Mouse (Mus musculus): ENCODE measurements at regions not wholly inside any gene's neighbourhood (a gene's known extent, or its start where the extent isn't known, plus 50 kb on each side); places are given as distances from the start of the nearest gene placed in this dataset.
"Not testable (repeated sequence)": the region's sequence is repeated elsewhere in the genome, so short reads cannot be mapped to it uniquely, and the experiment has no call there.

- no peaks in the 10 kb centered on the region for H3K36me3 ChIP-seq
- H3K27ac ChIP-seq: peak overlapping the region; percentile 6; the same call in 1 of the 2 replicates
- peaks cover 8% of the 10 kb centered on the region; the same call in 1 of the 2 replicates for H3K4me1 ChIP-seq (replicated peaks)
- no peak overlapping the region for H3K9ac ChIP-seq (replicated peaks)
- no peaks in the 10 kb centered on the region for H3K9me3 ChIP-seq
- no peak overlapping the region for H3K4me2 ChIP-seq (replicated peaks)
- no peak overlapping the region for H3K4me3 ChIP-seq (replicated peaks)
- 62% methylated on average over 11 of the region's 11 CpGs for WGBS
- ATAC-seq: peak; percentile 34; the same call in 1 of the 2 replicates
- no peaks in the 10 kb centered on the region for H3K27me3 ChIP-seq
Measured at GRCm38 (mm10) chr5:67487965-67488409, 59.9 kb upstream of the Bend4 start.

- not testable (repeated sequence) for H3K27ac ChIP-seq; H3K27me3 ChIP-seq; H3K4me3 ChIP-seq (replicated peaks); H3K4me2 ChIP-seq (replicated peaks); H3K9me3 ChIP-seq; H3K36me3 ChIP-seq; H3K9ac ChIP-seq (replicated peaks); ATAC-seq; H3K4me1 ChIP-seq (replicated peaks)
Measured at GRCm38 (mm10) chr5:67490709-67491108, 62.6 kb upstream of the Bend4 start.

GRCm38 (mm10) chr5:67492893-67493302 is 64.8 kb upstream of the Bend4 start:
- peak; percentile 50; the same call in 1 of the 2 replicates for ATAC-seq
- Histone ChIP-seq H3K27me3 (no peaks in the 10 kb centered on the region), H3K27ac (no peak overlapping the region), H3K4me2 (replicated peaks) (no peak overlapping the region), H3K9me3 (no peaks in the 10 kb centered on the region), H3K4me3 (replicated peaks) (no peak overlapping the region), H3K36me3 (no peaks in the 10 kb centered on the region), H3K9ac (replicated peaks) (no peak overlapping the region), H3K4me1 (replicated peaks) (peaks cover 9% of the 10 kb centered on the region; the same call in 1 of the 2 replicates)
- WGBS: 25% methylated on average over 9 of the region's 9 CpGs

- H3K9me3 ChIP-seq: no peaks in the 10 kb centered on the region
- H3K27ac ChIP-seq: no peak overlapping the region
- ATAC-seq: no peak
- H3K9ac ChIP-seq (replicated peaks): no peak overlapping the region
- H3K4me1 ChIP-seq (replicated peaks): peaks cover 6% of the 10 kb centered on the region; the same call in 1 of the 2 replicates
- H3K27me3 ChIP-seq: no peaks in the 10 kb centered on the region
- WGBS: 81% methylated on average over 7 of the region's 7 CpGs
- no peak overlapping the region for H3K4me2 ChIP-seq (replicated peaks)
- H3K4me3 ChIP-seq (replicated peaks): no peak overlapping the region
- H3K36me3 ChIP-seq: no peaks in the 10 kb centered on the region
Measured at GRCm38 (mm10) chr5:67496710-67497109, 68.6 kb upstream of the Bend4 start.

GRCm38 (mm10) chr5:67520251-67520650 is 87.4 kb upstream of the Shisa3 start:
- Histone ChIP-seq H3K4me2 (replicated peaks) (no peak overlapping the region), H3K4me1 (replicated peaks) (no peaks in the 10 kb centered on the region), H3K27ac (no peak overlapping the region), H3K27me3 (no peaks in the 10 kb centered on the region), H3K9me3 (no peaks in the 10 kb centered on the region; the same call in 1 of the 2 replicates), H3K36me3 (no peaks in the 10 kb centered on the region), H3K4me3 (replicated peaks) (no peak overlapping the region), H3K9ac (replicated peaks) (no peak overlapping the region)
- WGBS: 96% methylated on average over 5 of the region's 5 CpGs
- ATAC-seq: no peak

GRCm38 (mm10) chr5:67521423-67521912 is 86.2 kb upstream of the Shisa3 start:
- no peak for ATAC-seq
- WGBS: 86% methylated on average over 3 of the region's 3 CpGs
- Histone ChIP-seq H3K4me2 (replicated peaks) (no peak overlapping the region), H3K36me3 (no peaks in the 10 kb centered on the region), H3K27me3 (no peaks in the 10 kb centered on the region), H3K9ac (replicated peaks) (no peak overlapping the region), H3K9me3 (no peaks in the 10 kb centered on the region; the same call in 1 of the 2 replicates), H3K27ac (no peak overlapping the region), H3K4me3 (replicated peaks) (no peak overlapping the region), H3K4me1 (replicated peaks) (no peaks in the 10 kb centered on the region)

- ATAC-seq: no peak
- WGBS: 70% methylated on average over 5 of the region's 5 CpGs
- H3K27ac ChIP-seq: no peak overlapping the region
- H3K9ac ChIP-seq (replicated peaks): no peak overlapping the region
- no peaks in the 10 kb centered on the region for H3K9me3 ChIP-seq
- H3K27me3 ChIP-seq: peaks cover 23% of the 10 kb centered on the region
- peaks cover 8% of the 10 kb centered on the region for H3K4me1 ChIP-seq (replicated peaks)
- H3K4me3 ChIP-seq (replicated peaks): no peak overlapping the region
- no peak overlapping the region for H3K4me2 ChIP-seq (replicated peaks)
- no peaks in the 10 kb centered on the region for H3K36me3 ChIP-seq
Measured at GRCm38 (mm10) chr5:67530149-67530548, 77.5 kb upstream of the Shisa3 start.

- ATAC-seq: no peak
Measured at GRCm38 (mm10) chr5:67530957-67531356, 76.7 kb upstream of the Shisa3 start.

GRCm38 (mm10) chr5:67532351-67532750 is 75.3 kb upstream of the Shisa3 start:
- ATAC-seq: peak; percentile 81
- peaks cover 8% of the 10 kb centered on the region for H3K4me1 ChIP-seq (replicated peaks)
- no peak overlapping the region for H3K27ac ChIP-seq
- H3K27me3 ChIP-seq: peaks cover 31% of the 10 kb centered on the region
- no peak overlapping the region for H3K9ac ChIP-seq (replicated peaks)
- H3K36me3 ChIP-seq: no peaks in the 10 kb centered on the region
- peak overlapping the region; percentile 27 for H3K4me3 ChIP-seq (replicated peaks)
- no peaks in the 10 kb centered on the region for H3K9me3 ChIP-seq
- WGBS: 3% methylated on average over 12 of the region's 12 CpGs
- H3K4me2 ChIP-seq (replicated peaks): peak overlapping the region; percentile 50

More at GRCm38 (mm10) chr5:67530957-67531356, 76.7 kb upstream of the Shisa3 start:
- Histone ChIP-seq H3K36me3 (no peaks in the 10 kb centered on the region), H3K27ac (no peak overlapping the region), H3K9ac (replicated peaks) (no peak overlapping the region), H3K9me3 (no peaks in the 10 kb centered on the region), H3K4me3 (replicated peaks) (no peak overlapping the region), H3K4me2 (replicated peaks) (no peak overlapping the region), H3K27me3 (peaks cover 26% of the 10 kb centered on the region), H3K4me1 (replicated peaks) (peaks cover 8% of the 10 kb centered on the region)
- WGBS: 36% methylated on average over 8 of the region's 8 CpGs

- H3K4me1 ChIP-seq (replicated peaks): peaks cover 8% of the 10 kb centered on the region
- peaks cover 31% of the 10 kb centered on the region for H3K27me3 ChIP-seq
- H3K27ac ChIP-seq: no peak overlapping the region
- H3K4me3 ChIP-seq (replicated peaks): peak overlapping the region; percentile 27
- peak; percentile 78 for ATAC-seq
- H3K4me2 ChIP-seq (replicated peaks): peak overlapping the region; percentile 50
- no peaks in the 10 kb centered on the region for H3K9me3 ChIP-seq
- peak overlapping the region; percentile 28; the same call in 1 of the 2 replicates for H3K9ac ChIP-seq (replicated peaks)
- no peaks in the 10 kb centered on the region for H3K36me3 ChIP-seq
- 14% methylated on average over 15 of the region's 15 CpGs for WGBS
Measured at GRCm38 (mm10) chr5:67532756-67533255, 74.9 kb upstream of the Shisa3 start.

- Histone ChIP-seq H3K36me3 (no peaks in the 10 kb centered on the region), H3K27ac (no peak overlapping the region), H3K4me3 (replicated peaks) (no peak overlapping the region), H3K27me3 (peaks cover 34% of the 10 kb centered on the region), H3K4me1 (replicated peaks) (peaks cover 8% of the 10 kb centered on the region), H3K9me3 (no peaks in the 10 kb centered on the region), H3K4me2 (replicated peaks) (no peak overlapping the region), H3K9ac (replicated peaks) (no peak overlapping the region)
- no peak for ATAC-seq
- 87% methylated on average over 7 of the region's 7 CpGs for WGBS
Measured at GRCm38 (mm10) chr5:67534056-67534455, 73.6 kb upstream of the Shisa3 start.

GRCm38 (mm10) chr5:67537990-67538389 is 69.7 kb upstream of the Shisa3 start:
- Histone ChIP-seq H3K4me2 (replicated peaks) (no peak overlapping the region), H3K36me3 (no peaks in the 10 kb centered on the region), H3K4me3 (replicated peaks) (no peak overlapping the region), H3K9ac (replicated peaks) (no peak overlapping the region), H3K4me1 (replicated peaks) (peaks cover 3% of the 10 kb centered on the region), H3K27ac (no peak overlapping the region), H3K9me3 (no peaks in the 10 kb centered on the region), H3K27me3 (peaks cover 24% of the 10 kb centered on the region)
- 89% methylated on average over 5 of the region's 5 CpGs for WGBS
- no peak for ATAC-seq
